Mouse (Mus musculus) forebrain, embryonic 16.5 days (tissue): Measurements from ENCODE around the gene Izumo1. TPM values are rescaled to one million over a fixed set of nuclear protein-coding genes. Genes with fewer than 3 reads are reported as not detected.

Source experiments
- ATAC-seq: fragments of 200-750 bp; cut with Nextera tagmentation; 2 replicates; pipeline ENCODE4 v1.8.0; 2017; ENCODE audit warnings: mild to moderate bottlenecking, moderate library complexity
- H3K27ac ChIP-seq: fragments of 300-500 bp; sonication (generic); 2 replicates; pipeline ENCODE4 v1.5.1; 2014; ENCODE audit warnings: low read length, control low read depth
- H3K27me3 ChIP-seq: fragments of 300-500 bp; sonication (generic); replicated peaks from 2 replicates; pipeline ENCODE4 v1.6.1; 2014; ENCODE audit warnings: low read length; ENCODE audit not compliant: control insufficient read depth, insufficient read depth
- H3K36me3 ChIP-seq: fragments of 300-500 bp; sonication (generic); 2 replicates; pipeline ENCODE4 v1.6.1; 2014; ENCODE audit not compliant: control insufficient read depth, insufficient read depth
- H3K4me1 ChIP-seq: fragments of 300-500 bp; sonication (generic); replicated peaks from 2 replicates; pipeline ENCODE4 v1.6.1; 2014; ENCODE audit warnings: low read length; ENCODE audit not compliant: control insufficient read depth, insufficient read depth
- H3K4me2 ChIP-seq: fragments of 300-500 bp; sonication (generic); 2 replicates; pipeline ENCODE4 v1.6.1; 2014; ENCODE audit warnings: mild to moderate bottlenecking, low read length, control low read depth
- H3K4me3 ChIP-seq: fragments of 300-500 bp; sonication (generic); replicated peaks from 2 replicates; pipeline ENCODE4 v1.5.1; 2014; ENCODE audit warnings: mild to moderate bottlenecking, low read length, control low read depth
- H3K9ac ChIP-seq: fragments of 300-500 bp; sonication (generic); replicated peaks from 2 replicates; pipeline ENCODE4 v1.6.1; 2014; ENCODE audit warnings: low read depth, low read length, control low read depth
- H3K9me3 ChIP-seq: fragments of 300-500 bp; sonication (generic); 2 replicates; pipeline ENCODE4 v1.6.1; 2016; ENCODE audit warnings: low read length; ENCODE audit not compliant: control insufficient read depth
- WGBS: fragments of 180-500 bp; shearing (Covaris S2); extraction: QIAGEN DNeasy Blood & Tissue Kit; methylation state at CpG from one replicate; pipeline ENCODE4 v1.1.7; 2014; 5-methylcytosine and 5-hydroxymethylcytosine counted together
- polyA plus RNA-seq: library from polyadenylated mRNA; unstranded; fragments of >200 nt; fragmentation: Nextera tagmentation; extraction: Ambion mirVana; gene quantifications from 2 replicates; pipeline ENCODE4 v1.2.1, GENCODE M21; 2015

Gene Izumo1
- polyA plus RNA-seq, 1 experiment from 2014 or later, result not detected

- WGBS, result 28% methylated on average over 19 of the region's 19 CpGs
- Histone ChIP-seq H3K9me3 (no peaks in the 10 kb centered on the region), H3K4me3 (no peak within 1 kb of the TSS), H3K4me2 (no peak within 1 kb of the TSS), H3K9ac (no peak within 1 kb of the TSS), H3K4me1 (peaks cover 28% of the 10 kb centered on the region), H3K27ac (no peak within 1 kb of the TSS), H3K27me3 (no peaks in the 10 kb centered on the region), H3K36me3 (no peaks in the 10 kb centered on the region; the same call in 1 of the 2 replicates)
- no peak for ATAC-seq
These were observed 18.0 kb downstream of the Izumo1 start, which contains the start of gene Mamstr for GRCm38 (mm10) chr7:45639561-45640027. TSS of gene Mamstr (plus strand) at chr7:45639977.

GRCm38 (mm10) chr7:45640191-45640957, 18.8 kb downstream of the Izumo1 start:
- no peak for ATAC-seq
- H3K4me2 ChIP-seq, result no peak overlapping the region
- WGBS, result 76% methylated on average over 19 of the region's 19 CpGs
- no peaks in the 10 kb centered on the region for H3K9me3 ChIP-seq
- H3K36me3 ChIP-seq, result no peaks in the 10 kb centered on the region; the same call in 1 of the 2 replicates
- no peak overlapping the region for H3K4me3 ChIP-seq
- H3K27me3 ChIP-seq, result no peaks in the 10 kb centered on the region
- no peak overlapping the region for H3K9ac ChIP-seq
- H3K27ac ChIP-seq, result no peak overlapping the region
- H3K4me1 ChIP-seq, result peaks cover 29% of the 10 kb centered on the region

- no peak overlapping the region for H3K9ac ChIP-seq
- WGBS, result 50% methylated on average over 16 of the region's 17 CpGs
- H3K4me2 ChIP-seq, result no peak overlapping the region
These were observed 19.9 kb downstream of the Izumo1 start for GRCm38 (mm10) chr7:45641391-45642040.

DNA sequence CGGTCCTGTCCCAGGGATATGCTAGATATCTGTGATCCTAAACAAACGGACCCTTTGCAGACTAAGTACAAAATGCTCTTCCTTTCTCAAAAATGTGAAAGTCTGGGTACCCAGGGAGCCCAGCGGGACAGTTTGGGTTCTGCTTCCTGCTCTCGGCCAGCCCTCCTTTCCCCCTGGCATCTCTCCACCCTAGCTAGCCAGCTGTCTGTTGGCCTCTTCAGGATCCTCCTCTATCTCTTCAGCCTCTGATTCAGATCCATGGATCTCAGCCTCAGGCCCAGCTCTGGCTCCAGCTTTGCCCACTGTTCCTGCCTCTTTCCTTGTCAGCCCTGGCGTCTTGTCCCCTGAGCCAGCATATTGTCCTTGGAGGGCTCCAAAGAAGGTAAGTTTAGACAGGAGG, 20.5 kb downstream of the Izumo1 start:
- Histone ChIP-seq H3K4me3 (no peak overlapping the region), H3K36me3 (no peaks in the 10 kb centered on the region)
- ATAC-seq, result no peak

More at GRCm38 (mm10) chr7:45641391-45642040, 19.9 kb downstream of the Izumo1 start:
- H3K27ac ChIP-seq, result no peak overlapping the region
- H3K4me1 ChIP-seq, result peaks cover 29% of the 10 kb centered on the region
- no peak for ATAC-seq
- H3K27me3 ChIP-seq, result no peaks in the 10 kb centered on the region
- H3K36me3 ChIP-seq, result no peaks in the 10 kb centered on the region
- no peaks in the 10 kb centered on the region for H3K9me3 ChIP-seq
- H3K4me3 ChIP-seq, result no peak overlapping the region

DNA sequence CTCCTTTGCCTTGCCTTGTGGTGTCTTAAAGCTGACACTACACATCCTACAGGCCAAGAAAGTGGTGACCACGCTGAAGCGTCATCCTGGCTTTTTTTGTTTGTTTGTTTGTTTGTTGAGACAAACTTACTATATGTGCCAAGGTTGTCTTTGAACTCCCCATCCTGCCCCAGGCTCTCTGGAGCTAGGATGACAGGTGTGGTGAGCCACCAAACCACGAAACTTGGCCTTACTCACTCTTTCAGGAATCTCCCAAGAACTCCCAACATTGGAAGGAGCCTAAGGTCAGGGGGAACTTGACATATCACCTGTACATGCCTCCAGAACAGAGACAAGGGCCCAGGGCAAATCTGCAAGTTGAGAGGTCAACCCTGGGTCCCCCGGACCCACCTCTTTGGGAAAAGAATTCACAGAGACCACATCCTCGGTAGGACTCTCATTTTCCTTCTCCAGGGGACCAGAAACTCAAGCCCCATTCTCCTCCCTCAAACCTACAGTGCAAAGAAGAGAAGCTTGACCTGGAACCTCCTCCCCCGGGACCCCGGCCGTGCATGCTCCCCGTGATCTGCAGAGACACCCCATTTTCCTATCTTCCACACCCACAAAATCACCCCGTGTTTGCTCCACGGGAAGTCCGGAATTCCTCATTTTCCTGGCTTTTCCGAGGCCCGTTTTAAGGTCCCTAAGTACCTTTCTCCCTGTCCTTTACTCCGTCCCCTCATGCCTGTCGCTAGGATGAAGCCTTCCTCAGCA, 21.1 kb downstream of the Izumo1 start:
- Histone ChIP-seq H3K9ac (peak overlapping the region; percentile 72), H3K27ac (peak overlapping the region; percentile 90), H3K27me3 (no peaks in the 10 kb centered on the region), H3K4me1 (peaks cover 29% of the 10 kb centered on the region), H3K36me3 (no peaks in the 10 kb centered on the region), H3K4me3 (peak overlapping the region; percentile 54), H3K9me3 (no peaks in the 10 kb centered on the region), H3K4me2 (peak overlapping the region; percentile 73)
- 28% methylated on average over 16 of the region's 16 CpGs for whole genome bisulfite sequencing
- ATAC-seq, result no peak

More for the DNA sequence above, 20.5 kb downstream of the Izumo1 start:
- no peaks in the 10 kb centered on the region for H3K27me3 ChIP-seq
- peaks cover 29% of the 10 kb centered on the region for H3K4me1 ChIP-seq
- H3K27ac ChIP-seq, result no peak overlapping the region
- 81% methylated on average over 5 of the region's 5 CpGs for WGBS
- H3K9me3 ChIP-seq, result no peaks in the 10 kb centered on the region
- H3K9ac ChIP-seq, result no peak overlapping the region
- peak overlapping the region; percentile 73; the same call in 1 of the 2 replicates for H3K4me2 ChIP-seq

DNA sequence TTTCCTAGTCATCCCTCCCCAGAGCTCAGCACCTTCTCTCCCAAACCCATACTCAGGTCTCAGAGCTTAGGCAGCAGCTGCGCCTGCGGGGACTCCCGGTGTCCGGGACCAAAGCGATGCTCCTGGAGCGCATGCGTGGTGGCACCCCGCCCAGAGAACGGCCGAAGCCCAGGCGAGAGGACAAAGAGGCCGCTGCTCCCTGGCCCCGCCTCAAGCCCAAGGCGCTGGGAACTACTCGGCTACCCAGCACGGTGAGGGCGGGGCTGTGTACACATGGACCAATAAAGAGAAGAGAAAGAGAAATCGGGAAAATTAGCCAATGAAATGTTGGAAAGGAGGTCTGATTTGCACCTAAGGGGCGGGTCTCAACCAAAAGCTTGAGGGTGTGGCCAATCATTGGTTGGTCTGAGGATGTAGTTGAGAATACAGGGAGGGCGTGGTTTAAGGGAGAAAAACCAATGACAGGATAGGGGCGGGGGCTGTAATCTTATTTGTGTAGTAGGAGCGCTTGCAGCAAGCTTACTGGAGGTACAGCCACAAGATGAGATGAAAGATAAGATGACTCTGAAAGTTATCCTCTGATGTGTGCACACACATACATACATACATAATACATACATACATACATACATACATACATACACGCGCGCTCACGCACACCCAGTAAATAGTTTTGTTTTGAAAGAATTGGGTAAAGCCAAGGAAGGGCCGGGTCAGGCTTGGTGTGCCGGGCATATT, 22.0 kb downstream of the Izumo1 start:
- WGBS, result 2% methylated on average over 28 of the region's 28 CpGs

DNA sequence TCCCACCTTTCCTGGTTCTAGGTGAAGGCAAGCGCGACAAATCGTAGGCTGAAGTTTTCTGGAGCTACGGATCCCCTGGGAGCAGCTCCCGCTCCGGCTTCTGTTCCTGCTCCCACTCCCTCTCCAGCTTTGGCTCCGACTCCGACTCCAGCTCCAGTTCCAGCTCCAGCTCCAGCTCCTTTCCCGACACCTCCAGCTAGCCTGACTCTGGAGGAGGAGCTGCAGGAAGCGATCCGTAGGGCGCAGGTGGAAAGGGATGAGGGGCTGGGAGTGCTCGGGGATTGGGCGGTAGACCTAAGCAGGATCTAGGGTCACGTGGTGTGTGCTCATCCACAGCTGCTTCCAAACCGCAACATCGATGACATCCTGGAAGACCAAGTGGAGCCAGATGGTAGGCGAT, 22.6 kb downstream of the Izumo1 start:
- H3K36me3 ChIP-seq, result no peaks in the 10 kb centered on the region
- peaks cover 25% of the 10 kb centered on the region for H3K4me1 ChIP-seq
- peak overlapping the region; percentile 38 for H3K9ac ChIP-seq
- WGBS, result 3% methylated on average over 18 of the region's 18 CpGs
- no peaks in the 10 kb centered on the region for H3K9me3 ChIP-seq
- peak overlapping the region; percentile 57 for H3K4me2 ChIP-seq
- H3K4me3 ChIP-seq, result peak overlapping the region; percentile 34
- peak; percentile 17 for ATAC-seq
- peak overlapping the region; percentile 64 for H3K27ac ChIP-seq
- no peaks in the 10 kb centered on the region for H3K27me3 ChIP-seq

More for the DNA sequence above, 22.0 kb downstream of the Izumo1 start:
- H3K27me3 ChIP-seq, result no peaks in the 10 kb centered on the region
- H3K9me3 ChIP-seq, result no peaks in the 10 kb centered on the region
- H3K36me3 ChIP-seq, result no peaks in the 10 kb centered on the region
- ATAC-seq, result peak; percentile 92
- H3K4me2 ChIP-seq, result peak overlapping the region; percentile 73
- peak overlapping the region; percentile 72 for H3K9ac ChIP-seq
- peak overlapping the region; percentile 54 for H3K4me3 ChIP-seq
- H3K27ac ChIP-seq, result peak overlapping the region; percentile 90
- H3K4me1 ChIP-seq, result peaks cover 25% of the 10 kb centered on the region

DNA sequence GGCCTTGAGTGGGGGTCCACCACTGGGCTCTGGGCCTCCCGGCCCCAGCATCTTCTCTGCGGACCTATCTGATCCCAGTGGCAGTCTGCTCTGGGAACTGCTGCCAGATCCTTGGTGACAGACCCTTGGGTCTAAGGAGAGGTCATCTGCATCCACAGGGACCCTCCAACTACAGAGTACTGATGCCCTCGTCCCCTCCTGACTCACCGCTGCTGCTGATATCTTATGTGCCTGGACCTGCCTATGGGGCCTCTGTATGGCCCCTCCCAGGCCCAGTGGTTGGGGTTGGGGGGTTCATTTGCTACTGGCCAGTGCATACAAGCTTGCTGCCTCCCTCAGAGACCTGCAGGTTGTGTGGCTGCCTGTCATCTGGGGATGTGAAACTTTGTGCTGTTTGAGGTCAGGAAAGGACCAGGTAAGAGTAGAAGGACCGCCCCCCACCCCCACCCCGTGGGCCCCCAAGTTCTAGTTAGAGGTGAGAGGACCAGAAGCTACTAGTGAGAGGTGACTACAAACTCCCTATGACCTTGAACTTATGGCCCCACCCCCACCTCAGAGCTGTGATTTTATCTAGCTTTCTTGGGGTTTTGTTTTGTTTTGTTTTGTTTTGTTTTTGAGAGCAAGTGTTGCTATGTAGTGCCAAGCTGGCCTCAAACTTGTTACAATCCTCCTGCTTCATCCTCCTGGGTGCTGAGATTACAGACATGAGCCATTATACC, 23.4 kb downstream of the Izumo1 start:
- H3K4me3 ChIP-seq, result no peak overlapping the region
- H3K27ac ChIP-seq, result no peak overlapping the region
- peak overlapping the region; percentile 57; the same call in 1 of the 2 replicates for H3K4me2 ChIP-seq
- peaks cover 25% of the 10 kb centered on the region for H3K4me1 ChIP-seq
- 72% methylated on average over 6 of the region's 6 CpGs for WGBS
- H3K9ac ChIP-seq, result no peak overlapping the region
- ATAC-seq, result no peak
- no peaks in the 10 kb centered on the region for H3K27me3 ChIP-seq
- H3K9me3 ChIP-seq, result no peaks in the 10 kb centered on the region
- H3K36me3 ChIP-seq, result no peaks in the 10 kb centered on the region
